Mouse (Mus musculus): ENCODE data around the gene Thada.
"Not testable (repeated sequence)": the region's sequence is repeated elsewhere in the genome, so short reads cannot be mapped to it uniquely, and the experiment has no call there.

Thada gene

GRCm38 (mm10) chr17:84306151-84306550, 159.9 kb downstream of the Thada start:
- intact Hi-C loops (cut with DNase I): no loop called here

GRCm38 (mm10) chr17:84305074-84305473, 160.9 kb downstream of the Thada start:
- intact Hi-C loops (cut with DNase I): no loop called here

- intact Hi-C loops (cut with DNase I): no loop called here
Observed at GRCm38 (mm10) chr17:84304141-84304540, 161.9 kb downstream of the Thada start.

- intact Hi-C loops (cut with DNase I): no loop called here
Observed at GRCm38 (mm10) chr17:84297976-84298375, 168.0 kb downstream of the Thada start.

- intact Hi-C loops (cut with DNase I): no loop called here
Observed at GRCm38 (mm10) chr17:84293221-84293620, 172.8 kb downstream of the Thada start.

DNA sequence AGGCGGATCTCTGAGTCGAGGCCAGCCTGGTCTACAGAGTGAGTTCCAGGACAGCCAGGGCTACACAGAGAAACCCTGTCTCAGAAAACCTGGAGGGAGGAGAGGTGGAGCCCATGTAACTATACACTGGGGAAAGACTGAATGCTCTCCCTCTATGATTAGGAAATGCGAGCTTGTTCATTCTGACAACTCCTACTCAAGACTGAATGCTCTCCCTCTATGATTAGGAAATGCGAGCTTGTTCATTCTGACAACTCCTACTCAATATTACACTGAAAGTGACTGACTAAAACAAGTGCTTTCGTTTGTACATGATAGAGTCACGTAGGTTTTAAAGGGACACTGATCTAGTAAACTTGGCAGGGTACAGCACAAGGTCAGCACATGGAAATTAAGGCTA, 174.8 kb downstream of the Thada start:
- intact Hi-C loops (cut with DNase I): not testable (repeated sequence)

- intact Hi-C loops (cut with DNase I): no loop called here
Observed at GRCm38 (mm10) chr17:84287675-84288420, 178.2 kb downstream of the Thada start.

GRCm38 (mm10) chr17:84286536-84286935, 179.5 kb downstream of the Thada start:
- intact Hi-C loops (cut with DNase I): no loop called here

- intact Hi-C loops (cut with DNase I): no loop called here
Observed at GRCm38 (mm10) chr17:84282388-84283280, 183.4 kb downstream of the Thada start.

- intact Hi-C loops (cut with DNase I): no loop called here
Observed at GRCm38 (mm10) chr17:84279001-84279400, 187.0 kb downstream of the Thada start.

DNA sequence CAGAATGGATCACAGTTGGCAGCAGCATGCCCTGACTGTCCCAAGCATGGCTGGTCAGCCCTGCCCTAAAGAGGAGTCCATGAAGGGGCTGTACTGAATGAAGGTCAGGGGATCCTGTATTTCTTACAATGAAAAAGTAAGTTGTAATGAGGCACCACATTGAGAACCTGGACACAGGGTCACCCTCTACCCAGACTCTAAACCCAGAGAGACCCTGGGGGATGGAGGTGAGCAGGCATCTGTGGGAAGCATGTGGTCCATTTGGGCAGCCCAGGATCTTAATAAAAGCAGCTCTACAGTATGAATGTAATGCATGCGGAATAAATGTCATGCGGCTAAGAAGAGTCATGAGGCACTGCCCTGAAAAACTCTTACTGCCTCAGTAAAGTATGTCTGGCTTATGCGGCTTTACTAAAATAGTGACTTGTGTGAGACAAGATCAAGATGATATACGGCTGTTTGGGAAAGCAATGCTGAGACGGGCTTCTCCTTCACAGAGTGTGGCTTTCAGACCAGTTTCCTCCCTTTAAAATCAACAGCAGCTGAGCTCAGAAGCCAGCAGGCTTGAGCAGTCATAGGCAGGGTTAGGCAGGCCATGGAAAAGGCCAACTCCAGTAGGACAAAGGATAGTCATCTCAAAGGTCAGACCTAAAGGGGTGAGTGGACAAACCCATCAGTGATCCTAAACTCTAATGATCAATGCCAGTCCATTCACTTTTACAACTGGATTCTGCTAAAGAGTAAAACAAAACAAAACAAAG, 187.6 kb downstream of the Thada start:
- intact Hi-C loops (cut with DNase I): no loop called here

DNA sequence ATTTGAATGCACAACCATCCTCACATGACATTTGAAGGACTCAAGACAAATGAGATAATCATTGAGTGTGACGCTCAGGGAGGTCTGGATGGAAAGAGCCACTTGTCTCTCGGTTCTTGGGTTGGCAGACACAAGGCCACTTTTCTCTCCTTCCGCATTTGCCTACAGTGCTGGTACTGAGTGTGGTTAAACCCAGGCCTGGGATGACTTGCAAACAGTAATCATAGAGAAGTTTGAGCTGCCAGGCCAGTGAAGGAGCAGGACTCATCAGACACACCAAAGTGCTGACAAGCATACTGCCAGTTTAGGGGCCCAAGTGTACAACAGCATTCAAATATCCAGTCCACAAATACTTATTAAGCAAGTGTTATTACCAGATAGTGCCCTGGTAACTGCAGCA, 191.0 kb downstream of the Thada start:
- intact Hi-C loops (cut with DNase I): no loop called here

GRCm38 (mm10) chr17:84274163-84274562, 191.8 kb downstream of the Thada start:
- intact Hi-C loops (cut with DNase I): no loop called here

- intact Hi-C loops (cut with DNase I): no loop called here
Observed at GRCm38 (mm10) chr17:84272557-84273261, 193.3 kb downstream of the Thada start.

DNA sequence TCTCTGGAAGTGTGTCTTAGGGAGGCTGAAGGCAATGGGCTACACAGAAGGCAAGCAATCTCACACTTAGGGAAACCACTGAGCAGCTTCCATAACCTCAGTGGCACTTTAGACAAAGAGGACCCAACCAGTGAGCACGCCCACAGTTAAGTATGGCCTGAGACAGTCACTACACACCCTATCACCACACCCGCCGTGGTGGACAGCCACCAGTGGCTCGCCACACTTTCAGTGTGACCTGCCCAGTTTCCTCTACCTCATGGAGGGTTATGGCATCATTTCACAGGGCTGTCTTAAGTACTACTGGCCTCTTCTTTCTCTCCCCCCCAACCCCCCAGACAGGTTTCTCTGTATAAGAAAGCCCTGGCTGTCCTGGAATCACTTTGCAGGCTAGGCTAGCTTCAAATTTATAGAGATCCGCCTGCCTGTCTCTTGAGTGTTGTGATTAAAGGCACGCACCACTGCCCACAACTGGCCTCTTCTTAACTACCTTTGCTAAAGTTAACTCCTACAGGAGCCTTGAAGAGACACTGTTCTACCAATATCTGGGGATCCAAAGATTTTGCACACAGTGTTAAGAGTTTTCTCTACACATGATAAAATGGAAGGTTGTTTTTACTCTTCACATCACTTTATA, 194.3 kb downstream of the Thada start:
- intact Hi-C loops (cut with DNase I): no loop called here

DNA sequence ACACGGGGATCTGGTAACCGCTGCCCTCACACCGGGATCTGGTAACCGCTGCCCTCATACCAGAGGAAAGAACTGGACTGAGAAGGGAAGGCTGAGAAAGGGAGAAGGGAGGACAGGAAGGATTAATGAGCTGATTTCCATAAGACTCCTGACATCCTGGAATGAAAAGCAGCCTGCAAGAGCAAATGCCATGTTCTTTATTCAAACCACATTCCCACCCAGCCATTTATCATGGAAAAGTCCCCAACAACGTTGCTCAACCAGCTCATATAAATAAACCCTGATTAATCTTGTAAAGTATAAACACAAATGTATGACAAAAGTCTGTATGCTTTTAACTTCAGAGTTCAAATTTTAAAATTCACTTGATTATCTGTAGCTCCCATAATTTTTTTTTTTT, 196.3 kb downstream of the Thada start:
- intact Hi-C loops (cut with DNase I): no loop called here

DNA sequence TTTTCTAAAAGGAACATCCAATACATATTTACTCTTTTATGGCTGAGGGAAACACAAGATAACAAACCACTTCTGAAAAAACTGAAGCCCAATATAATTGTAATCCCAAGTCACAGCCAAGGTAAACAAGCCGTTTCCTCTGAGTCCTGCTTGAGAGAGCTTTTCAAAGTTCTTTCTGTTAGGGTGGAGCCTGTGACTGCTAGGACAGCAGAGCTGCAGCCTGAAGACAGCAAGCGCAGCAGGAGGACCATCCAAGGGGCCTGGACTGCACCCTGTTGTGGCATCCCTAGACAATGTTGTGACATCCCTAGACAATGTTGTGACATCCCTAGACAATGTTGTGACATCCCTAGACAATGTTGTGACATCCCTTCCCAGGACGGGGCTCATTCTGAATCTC, 197.6 kb downstream of the Thada start:
- intact Hi-C loops (cut with DNase I): no loop called here

DNA sequence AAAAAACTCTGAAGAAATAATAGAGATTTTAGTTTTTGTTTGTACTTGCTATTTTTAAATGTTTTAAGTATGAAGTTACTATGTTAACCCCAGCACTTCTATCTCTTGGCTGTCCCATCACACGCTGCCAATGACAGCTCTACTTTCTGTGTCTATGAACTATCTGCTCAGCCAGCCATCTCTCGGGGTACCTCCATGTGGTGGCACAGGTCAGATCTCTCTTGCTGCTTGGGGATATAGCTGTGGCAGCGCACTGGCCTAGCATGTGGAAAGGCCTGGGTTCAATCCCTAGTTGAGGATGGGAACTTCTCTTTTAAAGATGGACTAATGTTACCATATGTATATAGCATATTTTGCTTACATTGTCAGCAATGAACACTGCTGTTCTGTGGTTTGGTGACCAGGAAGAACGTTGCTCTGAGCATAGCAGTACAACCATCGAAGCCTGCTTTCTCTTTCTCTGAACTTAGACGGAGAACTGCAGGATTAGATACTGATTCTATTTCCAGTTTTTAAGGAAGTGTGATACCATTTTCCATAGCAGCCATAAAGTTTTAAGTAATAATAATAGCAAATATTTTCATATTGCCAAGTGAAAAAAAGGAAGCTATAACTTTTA, 198.4 kb downstream of the Thada start:
- intact Hi-C loops (cut with DNase I): no loop called here

- intact Hi-C loops (cut with DNase I): no loop called here
Observed at GRCm38 (mm10) chr17:84266161-84266948, 199.7 kb downstream of the Thada start.
